Mouse (Mus musculus) right cerebral cortex, adult 2 months (tissue): ENCODE measurements around the gene Tmeff1.

Experiments
- DNase-seq, 2 experiments: peaks; one replicate each; pipeline ENCODE4 v3.0.0; 2021 to 2022; ENCODE audit warnings: low spot score in 2 of 2

Gene Tmeff1

DNA sequence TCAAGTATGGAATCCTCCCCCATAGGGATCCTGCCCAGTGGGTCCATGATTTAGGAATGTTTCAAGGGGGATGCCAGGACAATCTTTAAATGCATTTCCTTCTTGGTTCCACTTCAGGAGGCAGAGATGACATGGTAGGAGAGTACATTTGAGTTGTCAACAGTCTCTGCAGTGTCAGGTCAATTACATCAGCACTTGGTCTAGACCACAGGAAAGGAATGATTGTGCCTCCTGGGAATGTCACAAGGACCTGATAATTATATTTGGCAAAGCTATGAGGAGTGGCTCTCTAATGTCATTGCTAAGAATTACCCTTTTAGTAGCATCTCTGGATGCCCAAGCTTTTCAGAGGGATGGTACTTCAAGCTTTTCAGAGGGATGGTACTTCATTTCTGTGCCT is 20.0 kb upstream of the Tmeff1 start:
- DNase-seq: no peak

DNA sequence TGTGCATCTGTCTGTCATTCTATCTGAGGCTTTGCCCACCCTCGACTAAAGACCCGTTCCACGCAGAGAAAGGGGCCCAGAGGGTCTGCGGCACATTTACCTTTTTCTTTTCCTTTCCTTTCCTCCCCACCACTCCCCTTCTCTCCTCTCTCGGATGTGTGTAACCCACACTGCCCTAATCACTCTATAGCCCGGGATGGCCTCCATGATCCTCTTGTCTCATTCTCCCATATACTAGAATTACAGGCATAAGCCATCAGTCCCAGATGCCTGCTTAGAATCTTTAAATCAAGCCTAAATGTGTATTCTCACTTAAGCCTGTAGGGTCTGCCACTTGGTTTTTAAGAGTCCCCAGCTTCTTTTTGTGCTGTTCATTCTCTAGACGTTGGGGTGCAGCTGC is 8.6 kb upstream of the Tmeff1 start:
- DNase-seq: no peak

DNA sequence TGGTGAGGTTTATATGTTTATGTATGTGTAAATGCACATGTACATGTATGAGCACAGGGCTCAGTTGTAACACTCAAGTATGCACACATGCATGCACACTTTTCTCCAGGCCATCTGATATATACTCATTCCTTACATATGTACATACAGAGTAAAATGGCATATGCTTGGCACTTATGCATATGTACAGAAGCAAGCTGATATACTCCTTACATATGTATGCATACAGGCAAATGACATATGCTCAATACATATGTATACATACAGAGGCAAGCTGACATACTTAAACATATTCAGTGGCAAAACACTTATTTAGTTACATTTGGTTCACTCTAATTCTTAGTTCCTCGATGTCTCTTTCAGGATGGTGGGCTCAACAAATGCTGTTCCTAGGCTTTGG is 7.1 kb upstream of the Tmeff1 start:
- DNase-seq: no peak

DNA sequence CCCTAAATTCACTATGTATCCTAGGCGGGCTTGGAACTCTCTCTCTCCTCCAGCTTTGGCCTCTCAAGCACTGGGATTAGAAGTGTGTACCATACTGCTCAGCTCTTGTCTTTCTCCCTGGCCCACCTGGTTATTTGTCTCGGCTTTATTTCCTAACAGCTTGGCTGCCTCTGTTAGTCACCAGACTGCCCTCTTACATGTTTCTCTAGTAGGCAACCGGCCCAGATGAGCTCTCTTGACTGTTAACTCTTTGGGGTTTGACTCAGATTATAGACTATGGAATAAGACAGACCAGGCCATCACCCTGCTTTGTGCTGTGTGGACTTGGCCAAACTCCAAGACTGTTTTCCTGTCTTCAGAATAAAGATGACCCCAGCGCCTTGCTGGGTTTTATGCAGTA is 6.6 kb upstream of the Tmeff1 start:
- no peak for DNase-seq

DNA sequence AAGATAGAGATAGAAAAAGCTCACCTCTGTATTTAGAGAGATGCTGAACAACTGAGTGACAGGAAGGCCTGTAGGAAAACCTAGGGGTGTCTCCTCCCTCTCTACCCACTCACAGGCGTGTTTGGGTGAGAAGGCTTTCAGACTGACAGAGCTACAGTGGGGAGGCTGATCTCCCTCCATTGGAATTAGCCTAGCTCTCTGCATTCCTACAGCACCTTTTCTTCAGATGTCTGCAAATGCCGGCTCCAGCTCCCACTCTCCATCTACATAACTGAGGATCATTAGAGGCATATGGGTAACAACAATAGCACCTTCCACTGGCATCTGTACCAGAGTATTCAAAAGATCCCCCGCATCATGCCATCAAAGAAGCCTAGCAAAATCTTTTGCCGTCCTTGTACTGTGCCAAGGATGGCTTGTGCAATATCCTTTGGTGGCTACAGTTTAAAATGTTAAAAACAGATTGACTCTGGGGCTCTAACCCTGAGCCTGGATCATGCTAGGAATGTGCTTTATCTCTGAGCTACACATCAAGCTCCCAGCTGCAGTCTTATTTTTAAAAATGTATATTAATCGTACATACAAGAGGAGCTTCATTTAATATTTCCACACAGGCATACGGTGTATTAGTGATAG is 5.4 kb upstream of the Tmeff1 start:
- DNase-seq: no peak

DNA sequence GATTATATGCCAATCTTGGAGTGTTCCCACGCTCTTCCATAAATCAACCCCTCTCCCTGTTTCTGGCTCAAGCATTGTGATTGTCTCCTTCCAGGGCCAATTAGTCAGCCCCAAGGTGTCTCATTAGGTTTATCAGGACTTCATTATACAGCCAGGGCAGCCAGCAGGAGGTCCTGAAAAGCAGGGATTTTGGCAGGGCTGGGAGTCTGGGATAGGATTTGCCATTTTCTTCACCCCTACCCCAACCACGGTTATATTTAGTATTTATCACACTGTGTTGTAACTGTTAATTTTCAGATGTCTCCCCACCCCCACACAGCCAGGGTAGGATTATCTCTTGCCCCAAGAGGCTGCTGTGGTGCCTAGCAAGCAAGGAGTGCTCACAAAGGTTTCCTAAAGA is 3.8 kb upstream of the Tmeff1 start:
- DNase-seq: no peak

DNA sequence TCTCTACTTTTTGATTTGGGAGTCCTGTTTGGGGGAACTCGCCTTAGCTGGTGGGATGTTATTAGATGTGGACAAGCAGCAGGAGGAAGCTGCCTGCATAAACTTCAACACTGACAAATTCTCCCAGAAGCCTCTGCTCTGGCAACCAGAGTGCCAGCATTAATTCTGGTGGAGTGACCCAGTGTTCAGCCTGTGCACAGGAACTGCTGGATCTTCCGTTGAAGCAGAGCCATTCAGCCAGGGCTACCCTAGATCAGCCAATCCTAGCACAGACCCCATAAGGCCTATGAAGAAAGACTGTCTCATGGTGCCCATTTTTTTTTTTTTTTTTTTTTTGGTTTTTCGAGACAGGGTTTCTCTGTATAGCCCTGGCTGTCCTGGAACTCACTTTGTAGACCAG is 3.0 kb upstream of the Tmeff1 start:
- no peak for DNase-seq

DNA sequence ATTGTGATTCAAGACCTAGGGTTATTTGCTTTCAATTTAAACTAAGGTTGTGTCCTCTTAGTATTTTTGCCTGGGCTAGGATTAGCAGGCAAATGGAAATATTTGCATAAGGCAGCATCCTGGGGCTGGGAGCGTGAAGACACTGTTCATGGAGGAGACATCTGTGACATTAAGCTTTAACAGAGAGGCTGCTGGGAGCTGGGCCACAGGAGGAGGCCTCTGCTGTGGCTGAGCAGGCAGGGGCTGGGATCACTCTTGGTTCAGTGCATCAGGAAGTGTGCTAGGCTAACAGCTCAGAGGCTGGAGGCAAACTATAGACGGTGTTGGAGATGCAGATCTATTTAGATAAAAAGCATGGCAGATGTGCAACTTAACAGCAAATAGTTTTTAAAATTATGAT is 2.0 kb upstream of the Tmeff1 start:
- no peak for DNase-seq

DNA sequence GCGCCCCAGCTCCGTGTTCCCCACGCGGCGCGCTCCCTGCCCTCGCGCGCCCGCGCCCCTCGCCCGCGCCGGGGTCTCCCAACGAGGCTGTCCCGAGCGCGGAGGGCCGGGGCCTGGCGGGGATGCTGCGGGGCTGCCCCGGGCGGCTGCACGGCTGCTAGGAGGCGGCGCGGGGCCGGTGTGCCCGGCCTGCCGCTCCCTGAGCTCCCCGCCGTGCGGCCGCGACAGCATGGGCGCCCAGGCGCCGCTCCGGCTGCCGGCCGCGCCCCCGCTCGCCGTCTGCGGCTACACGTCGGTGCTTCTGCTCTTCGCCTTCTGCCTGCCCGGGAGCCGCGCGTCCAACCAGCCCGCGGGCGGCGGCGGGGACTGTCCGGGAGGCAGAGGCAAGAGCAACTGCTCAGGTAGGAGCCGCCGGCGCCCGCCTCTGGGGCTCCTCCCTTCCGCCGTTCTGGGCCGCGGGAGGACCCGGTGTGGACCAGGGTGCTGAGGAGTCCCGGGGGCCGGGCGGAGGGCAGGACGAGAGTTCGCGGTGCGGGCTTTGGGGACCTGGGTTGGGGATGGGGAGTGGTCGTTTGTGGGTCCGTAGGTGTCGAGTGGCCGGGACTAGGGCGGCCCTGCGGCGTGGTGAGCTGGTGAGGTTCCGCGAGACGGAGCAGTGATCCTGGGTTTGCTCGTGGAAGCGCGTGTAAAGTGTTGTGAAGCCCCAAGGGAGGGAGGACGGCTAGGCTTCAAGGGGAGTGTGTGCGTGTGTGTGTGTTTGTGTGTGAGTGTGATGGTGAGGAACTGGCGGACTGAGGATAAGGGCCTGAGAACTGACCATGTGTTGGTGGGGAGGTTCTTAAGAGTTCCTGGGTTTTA is 496 bp downstream of the Tmeff1 start:
- DNase-seq: peak; percentile 26 to 49

DNA sequence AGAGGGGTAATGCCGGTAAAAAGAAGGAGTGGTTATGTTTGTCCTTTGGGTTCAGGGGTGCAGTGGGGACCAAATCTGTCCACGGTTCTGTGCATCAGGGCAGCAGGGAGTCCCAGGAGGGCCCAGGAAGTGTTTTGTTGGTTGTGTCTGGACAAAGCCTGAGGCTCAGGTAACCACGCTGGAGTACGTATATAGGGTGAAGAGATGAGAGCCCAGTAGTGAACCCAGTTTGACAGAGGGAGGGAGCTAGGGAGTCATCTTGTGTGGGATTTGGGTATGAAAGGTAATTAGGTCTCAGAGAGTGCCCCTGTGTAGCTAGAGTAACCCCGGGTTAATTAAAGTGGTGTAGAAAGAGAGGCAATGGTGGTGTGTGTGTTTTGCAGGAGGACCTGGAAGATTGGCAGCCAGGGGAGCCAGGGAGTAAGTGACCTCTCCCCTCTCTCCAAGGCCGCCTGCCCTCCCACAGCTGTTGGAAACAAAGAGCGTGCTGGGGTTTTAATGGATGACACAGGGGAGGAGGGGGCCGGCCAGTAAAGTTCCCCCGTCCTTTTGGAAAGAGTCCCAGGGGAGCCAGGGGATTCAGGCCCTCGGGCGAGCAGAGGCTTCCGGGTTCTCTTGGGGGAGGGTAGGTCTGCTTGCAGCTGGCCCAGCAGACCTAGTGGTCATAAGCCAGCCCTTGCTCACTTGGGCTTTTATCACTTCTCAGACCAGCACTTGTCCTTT is 1.3 kb downstream of the Tmeff1 start:
- DNase-seq: no peak

DNA sequence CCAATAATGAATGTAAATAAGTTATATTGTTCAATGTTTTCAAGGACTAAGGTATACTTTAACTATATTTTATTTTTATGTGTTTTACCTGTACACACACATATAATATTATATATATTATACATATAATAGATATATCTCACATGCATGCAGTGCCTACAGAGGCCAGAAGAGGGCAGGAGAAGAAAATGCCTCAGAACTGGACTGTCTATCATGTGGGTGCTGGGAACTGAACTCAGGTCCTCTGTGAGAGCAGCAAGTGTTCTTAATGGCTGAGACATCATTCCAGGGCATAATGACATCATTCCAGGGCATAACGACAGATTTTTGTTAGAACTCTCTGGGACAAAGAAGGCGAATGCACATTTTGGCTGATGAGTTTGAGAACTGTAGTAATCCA is 2.6 kb downstream of the Tmeff1 start:
- no peak for DNase-seq

DNA sequence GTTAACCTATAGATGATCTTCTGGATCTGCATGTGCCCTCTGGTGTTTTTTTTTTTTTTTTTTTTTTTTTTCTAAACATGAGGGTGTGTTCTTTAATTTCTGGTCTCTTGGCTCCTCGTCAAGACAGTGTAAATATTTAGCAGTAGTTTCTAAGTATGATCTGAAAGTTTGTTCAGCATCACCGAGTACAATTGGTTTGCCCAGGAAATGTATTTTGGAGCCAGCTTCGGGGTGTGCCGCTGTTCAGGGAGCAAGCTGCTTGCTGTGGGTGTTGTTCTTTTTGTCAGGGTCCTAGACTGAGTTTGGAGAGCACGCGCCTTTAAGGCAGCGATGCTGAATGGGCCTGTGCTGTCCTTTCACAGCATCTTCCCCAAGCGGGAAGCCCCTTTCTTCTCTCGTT is 3.6 kb downstream of the Tmeff1 start:
- no peak for DNase-seq

DNA sequence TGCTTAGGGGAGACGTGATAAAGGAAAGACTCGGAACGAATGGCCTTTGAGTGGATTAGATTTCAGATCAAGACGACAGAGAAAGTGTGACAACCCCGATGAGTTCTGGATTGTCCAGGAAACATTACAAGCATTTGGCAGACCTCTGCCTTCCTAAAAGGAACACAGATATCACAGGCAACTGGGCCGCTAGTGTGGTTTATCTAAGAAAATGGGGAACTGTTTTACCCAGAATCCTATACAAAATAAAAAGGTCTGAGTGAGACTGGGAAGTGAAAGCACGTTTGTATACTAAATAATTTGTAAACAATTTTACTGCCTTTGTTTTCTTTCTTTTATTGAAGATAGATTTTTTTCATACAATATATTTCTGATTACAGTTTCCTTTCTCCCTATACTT is 5.9 kb downstream of the Tmeff1 start:
- DNase-seq: no peak

DNA sequence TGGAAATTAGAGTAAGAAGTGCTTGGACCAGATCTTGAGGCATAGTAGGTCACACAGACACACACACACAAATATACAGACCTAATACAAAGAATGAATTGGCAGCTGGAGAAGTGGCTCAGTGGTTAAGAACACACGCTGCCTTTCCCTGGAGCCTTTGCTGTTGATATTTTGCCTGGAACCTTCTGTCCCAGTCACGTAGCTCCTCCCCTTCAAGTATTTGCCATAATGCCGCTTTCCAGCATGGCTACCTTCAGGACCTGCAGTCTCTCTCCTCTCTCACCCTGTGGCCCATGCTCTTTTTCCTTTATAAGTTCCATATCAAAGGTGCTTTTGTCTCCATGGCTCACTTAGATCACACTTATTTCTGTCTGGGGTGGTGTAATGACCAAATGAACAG is 6.4 kb downstream of the Tmeff1 start:
- DNase-seq: no peak

DNA sequence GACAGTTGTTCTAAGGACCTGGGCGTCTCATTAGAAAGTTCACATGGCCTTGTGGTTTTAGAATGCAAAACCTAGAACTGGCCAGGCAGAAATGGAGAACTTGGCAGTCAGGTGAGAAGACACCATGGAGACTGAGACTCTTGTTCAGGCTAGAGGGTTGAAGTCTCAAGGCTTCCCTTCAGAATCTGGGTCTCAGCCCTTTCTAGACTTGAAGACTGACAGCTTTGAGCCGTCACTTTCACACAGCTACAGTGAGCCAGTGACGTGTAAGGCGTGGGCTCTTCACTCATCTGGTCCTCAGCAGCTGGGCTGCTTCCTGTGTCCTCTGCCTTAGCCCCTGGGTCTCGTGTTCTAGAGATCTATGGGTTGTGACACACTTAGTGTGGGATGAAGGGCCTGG is 7.4 kb downstream of the Tmeff1 start:
- no peak for DNase-seq

DNA sequence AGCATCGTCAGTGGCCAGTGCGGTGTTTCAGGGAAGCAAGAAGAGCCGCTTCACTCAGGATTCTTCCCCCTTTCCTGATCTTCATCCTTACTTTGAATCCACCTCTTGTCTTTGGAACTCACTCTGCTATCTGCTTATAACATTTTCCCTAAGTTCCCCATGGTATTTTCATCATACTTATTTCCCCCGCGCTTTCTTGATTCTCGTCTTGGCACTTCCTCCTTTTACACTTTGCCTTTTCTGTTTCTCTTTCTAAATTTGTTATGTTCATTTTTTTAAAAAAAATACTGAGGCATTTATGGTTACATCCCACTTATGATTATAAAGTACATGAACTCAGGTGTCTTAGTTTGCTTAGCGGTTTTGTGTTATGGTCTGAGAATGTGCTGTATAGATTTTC is 7.9 kb downstream of the Tmeff1 start:
- DNase-seq: no peak

DNA sequence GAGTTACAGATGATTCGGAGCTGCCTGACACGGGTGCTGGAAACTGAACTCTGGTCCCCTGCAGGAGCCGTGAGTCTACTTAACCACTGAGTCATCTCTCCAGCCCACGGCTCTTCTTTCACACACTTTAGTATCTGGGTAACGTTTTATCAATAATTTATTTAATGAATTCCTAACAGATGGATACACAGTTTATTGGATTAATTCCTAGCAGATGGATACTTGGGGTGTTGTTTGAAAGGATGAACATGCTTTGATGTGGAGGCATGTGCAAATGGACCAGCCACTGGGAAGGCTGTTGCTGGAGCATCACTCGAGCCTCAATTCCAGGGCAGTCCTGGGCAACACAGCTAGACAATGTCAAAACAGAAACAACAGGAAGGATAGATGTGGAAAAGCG is 11.1 kb downstream of the Tmeff1 start:
- no peak for DNase-seq

DNA sequence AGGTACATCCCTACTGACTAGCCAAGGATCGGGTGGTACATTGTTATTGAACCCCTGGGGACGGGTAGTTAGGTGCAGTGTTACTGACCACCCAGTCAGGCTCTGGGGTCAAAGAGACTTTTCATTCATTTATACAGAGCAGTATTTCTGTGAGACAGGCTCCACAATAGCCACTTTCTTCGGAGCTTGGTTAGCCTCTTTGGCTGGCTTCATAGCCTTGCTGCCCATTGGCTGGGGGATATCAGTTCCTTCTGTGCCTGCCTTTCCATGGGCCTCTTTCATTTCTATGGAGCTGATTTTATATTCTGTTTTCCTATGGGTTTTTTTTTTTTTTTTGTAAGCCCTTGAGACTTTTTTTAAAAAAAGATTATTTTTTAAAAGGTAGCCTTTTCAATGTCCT is 20.7 kb downstream of the Tmeff1 start:
- no peak for DNase-seq

DNA sequence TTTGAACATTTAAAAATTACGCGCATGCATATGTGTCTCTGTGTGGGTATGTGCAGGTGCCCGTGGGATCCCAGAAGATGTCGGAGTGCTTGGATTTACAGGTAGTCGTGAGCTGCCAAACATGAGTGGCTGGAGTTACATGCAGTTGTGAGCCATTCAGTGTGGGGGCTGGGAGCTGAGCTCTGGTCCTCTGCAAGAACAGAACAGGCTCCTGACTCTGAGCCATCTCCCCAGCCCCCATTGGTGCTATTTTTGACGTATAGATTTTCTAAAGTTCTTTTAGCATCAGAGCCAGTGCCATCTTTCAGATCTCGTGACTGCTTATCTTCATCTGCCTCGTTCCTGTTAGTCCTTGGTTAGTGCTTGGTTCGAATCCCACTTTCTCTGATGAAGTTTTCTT is 24.5 kb downstream of the Tmeff1 start:
- DNase-seq: peak; percentile 51 to 62

DNA sequence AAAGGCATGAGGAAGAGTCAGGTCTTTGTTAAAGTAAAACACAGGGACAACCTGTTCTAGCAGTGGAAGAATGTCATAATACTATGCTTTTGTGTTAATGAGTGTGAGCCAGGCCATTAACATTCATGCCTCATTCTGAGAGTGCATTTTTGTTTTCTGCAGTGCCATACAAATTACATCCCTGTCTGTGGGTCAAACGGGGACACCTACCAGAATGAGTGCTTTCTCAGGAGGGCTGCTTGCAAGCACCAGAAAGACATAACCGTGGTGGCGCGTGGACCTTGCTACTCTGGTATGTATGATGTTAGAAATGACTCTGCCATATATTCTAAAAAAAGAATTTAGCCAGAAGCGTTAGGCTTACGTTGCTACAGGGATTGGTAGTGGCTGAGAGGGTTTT is 25.3 kb downstream of the Tmeff1 start:
- no peak for DNase-seq

DNA sequence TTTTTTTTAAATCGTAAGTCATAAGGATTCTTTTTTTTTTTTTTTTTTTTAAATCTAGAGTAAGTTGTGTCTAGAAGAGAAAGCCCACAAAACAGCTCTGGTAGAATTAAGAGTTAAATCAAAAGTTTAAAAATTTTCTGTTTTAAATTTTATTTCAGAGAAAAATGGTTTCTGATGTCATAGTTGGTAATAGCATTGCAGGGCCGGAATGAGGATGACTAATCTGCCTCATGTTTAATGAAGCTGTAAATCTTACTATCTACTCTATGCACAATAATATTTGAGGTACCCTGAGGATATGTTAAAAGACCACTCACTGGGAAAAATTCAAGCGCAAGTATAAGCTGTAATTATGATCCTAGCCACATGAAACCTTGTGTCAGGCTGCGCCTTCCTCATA is 30.5 kb downstream of the Tmeff1 start:
- DNase-seq: no peak

DNA sequence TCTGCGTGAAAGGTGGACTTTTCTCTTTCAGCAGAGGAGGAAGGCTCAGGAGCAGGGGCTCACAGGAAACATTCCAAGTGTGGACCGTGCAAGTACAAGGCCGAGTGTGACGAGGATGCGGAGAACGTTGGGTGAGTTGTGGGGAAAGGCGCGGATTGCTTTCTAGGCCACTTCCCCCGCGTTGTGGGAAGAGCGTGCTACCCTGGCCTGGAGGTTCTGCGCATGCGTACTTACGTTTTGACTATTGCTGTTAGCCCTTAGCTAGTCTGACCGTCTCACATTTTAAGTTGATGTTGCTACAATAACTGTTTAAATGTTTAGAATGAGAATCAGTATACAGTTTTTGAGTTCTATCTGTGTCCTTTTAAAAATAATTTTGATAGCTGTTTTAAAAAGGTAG is 32.2 kb downstream of the Tmeff1 start:
- DNase-seq: no peak

DNA sequence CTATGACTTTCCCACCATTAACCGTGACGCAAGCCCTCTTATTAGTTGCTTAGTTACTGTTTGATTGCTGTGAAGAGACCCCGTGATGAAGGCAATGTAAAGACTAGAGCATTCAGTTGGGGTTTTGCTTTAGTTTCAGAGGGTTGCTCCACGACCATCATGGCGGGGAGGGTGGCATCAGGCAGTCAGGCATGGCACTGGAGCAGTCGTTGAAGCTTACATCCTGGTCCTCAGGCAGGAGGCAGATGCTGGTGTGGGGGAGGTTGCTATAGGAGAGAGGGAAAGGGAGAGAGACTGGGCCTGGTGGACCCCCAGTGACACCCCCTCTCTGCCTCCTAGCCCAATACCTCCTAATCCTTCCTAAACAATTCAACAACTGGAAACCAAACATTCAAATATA is 35.1 kb downstream of the Tmeff1 start:
- no peak for DNase-seq
